In the genomic region with DNA sequence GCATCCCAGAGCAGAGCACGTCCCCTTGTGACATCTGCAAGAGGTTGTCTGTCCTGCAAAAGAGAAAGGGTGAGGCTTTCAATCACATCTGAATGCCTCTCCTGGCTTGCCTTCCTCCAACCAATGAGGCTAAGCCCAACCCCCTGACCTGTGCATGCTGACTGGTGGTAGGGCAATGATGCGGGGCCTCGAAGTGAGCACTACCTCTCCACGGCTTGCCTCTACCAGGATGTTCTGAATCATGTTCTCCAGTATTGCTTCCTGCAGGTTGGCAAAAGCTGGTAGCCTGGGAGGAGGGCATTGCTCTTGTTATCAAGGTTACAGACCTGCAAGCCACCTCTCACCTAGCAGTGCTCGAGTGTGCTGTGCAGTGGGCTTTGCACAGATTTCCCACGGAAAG, we compare ENCODE assay signal across 39 mouse cellular contexts. TPM values are rescaled to one million over a fixed set of nuclear protein-coding genes. Genes with fewer than 3 reads are reported as not detected.
"Had no signal": no experiment of that assay in that cellular context is flagged by ENCODE, and none has a peak within 500 bp of the region (broad histone marks: within the 10 kb centered on the region; RNA-seq: fewer than 3 reads in every experiment).

No protein-coding gene starts in this region.

- ATAC-seq: liver, embryonic 12.5 days; liver, postnatal 0 days; lung, postnatal 0 days; midbrain, embryonic 13.5 days; midbrain, embryonic 16.5 days had no signal

- H3K36me3 ChIP-seq: limb, embryonic 10.5 days; limb, embryonic 12.5 days; limb, embryonic 13.5 days; limb, embryonic 15.5 days; liver, embryonic 12.5 days; liver, embryonic 13.5 days; liver, embryonic 15.5 days; lung, embryonic 15.5 days; midbrain, embryonic 10.5 days; midbrain, embryonic 12.5 days; midbrain, embryonic 13.5 days; neural tube, embryonic 12.5 days had no signal

- H3K4me3 ChIP-seq: limb, embryonic 10.5 days; limb, embryonic 12.5 days; limb, embryonic 13.5 days; limb, embryonic 15.5 days; liver, embryonic 12.5 days; liver, embryonic 13.5 days; liver, embryonic 15.5 days; lung, embryonic 15.5 days; megakaryocyte, embryonic 14.5 days; midbrain, embryonic 10.5 days; midbrain, embryonic 12.5 days; midbrain, embryonic 13.5 days; myocyte; neural tube, embryonic 12.5 days had no signal

- H3K27ac ChIP-seq: limb, embryonic 10.5 days; limb, embryonic 12.5 days; limb, embryonic 13.5 days; limb, embryonic 15.5 days; liver, embryonic 12.5 days; liver, embryonic 13.5 days; liver, embryonic 14.5 days; liver, embryonic 15.5 days; lung, embryonic 15.5 days; macrophage; midbrain, embryonic 10.5 days; midbrain, embryonic 12.5 days; midbrain, embryonic 13.5 days; neural tube, embryonic 12.5 days had no signal

- H3K4me1 ChIP-seq: liver, embryonic 15.5 days; megakaryocyte, embryonic 14.5 days had no signal

- H3K9me3 ChIP-seq: limb, embryonic 10.5 days; limb, embryonic 12.5 days; limb, embryonic 13.5 days; limb, embryonic 15.5 days; liver, embryonic 12.5 days; liver, embryonic 13.5 days; liver, embryonic 15.5 days; lung, embryonic 15.5 days; megakaryocyte, embryonic 14.5 days; midbrain, embryonic 10.5 days; midbrain, embryonic 12.5 days; midbrain, embryonic 13.5 days; neural tube, embryonic 12.5 days had no signal

- H3K4me2 ChIP-seq: limb, embryonic 12.5 days; limb, embryonic 13.5 days; limb, embryonic 15.5 days; liver, embryonic 11.5 days; liver, embryonic 12.5 days; liver, embryonic 13.5 days; liver, embryonic 15.5 days; lung, embryonic 14.5 days; lung, embryonic 15.5 days; midbrain, embryonic 12.5 days; midbrain, embryonic 13.5 days; neural tube, embryonic 12.5 days had no signal

- H3K9ac ChIP-seq: limb, embryonic 12.5 days; limb, embryonic 13.5 days; limb, embryonic 15.5 days; liver, embryonic 12.5 days; liver, embryonic 13.5 days; liver, embryonic 14.5 days; liver, embryonic 15.5 days; liver, postnatal 0 days; lung, embryonic 14.5 days; lung, embryonic 15.5 days; midbrain, embryonic 12.5 days; midbrain, embryonic 13.5 days; neural tube, embryonic 12.5 days had no signal

- DNase-seq: liver, embryonic 13.5 days had no signal

RNA-seq across cellular contexts. Expression of a gene that starts 9.2 kb away (rescaled TPM):
- total RNA-seq: left cerebral cortex, postnatal 10 days; left cerebral cortex, postnatal 25 days; left cerebral cortex, postnatal 4 days; liver, adult 2 months; megakaryocyte progenitor cell, adult 5-6 weeks; megakaryocyte, adult 5-6 weeks; megakaryocyte-erythroid progenitor cell, adult 5-6 weeks; midbrain, postnatal 0 days; monocyte, adult 5-6 weeks had no signal
- polyA plus RNA-seq: limb, embryonic 10.5 days; limb, embryonic 11.5 days; limb, embryonic 12.5 days; limb, embryonic 13.5 days; limb, embryonic 14.5 days; liver, adult 2 months; liver, embryonic 11.5 days; liver, embryonic 12.5 days; liver, embryonic 13.5 days; liver, embryonic 14.5 days; liver, embryonic 15.5 days; liver, embryonic 16.5 days; liver, postnatal 0 days; lung, adult 2 months; lung, embryonic 14.5 days; lung, embryonic 15.5 days; lung, embryonic 16.5 days; lung, postnatal 0 days; macrophage; midbrain, embryonic 10.5 days; midbrain, embryonic 12.5 days; midbrain, embryonic 14.5 days; myocyte; neural tube, embryonic 11.5 days; neural tube, embryonic 12.5 days had no signal

RNA-seq across cellular contexts. Expression of a gene that starts 17.0 kb away (rescaled TPM):
- total RNA-seq: left cerebral cortex, postnatal 10 days; left cerebral cortex, postnatal 14 days; left cerebral cortex, postnatal 25 days; left cerebral cortex, postnatal 36 days; left cerebral cortex, postnatal 4 days; liver, adult 2 months; megakaryocyte progenitor cell, adult 5-6 weeks; megakaryocyte, adult 5-6 weeks; megakaryocyte-erythroid progenitor cell, adult 5-6 weeks; monocyte, adult 5-6 weeks had no signal
- polyA plus RNA-seq: limb, embryonic 10.5 days; limb, embryonic 11.5 days; liver, adult 2 months; liver, embryonic 16.5 days; lung, adult 2 months; lung, embryonic 14.5 days; lung, embryonic 15.5 days; lung, embryonic 16.5 days; lung, postnatal 0 days; macrophage; midbrain, embryonic 10.5 days; myocyte; neural tube, embryonic 11.5 days; neural tube, embryonic 12.5 days had no signal

RNA-seq across cellular contexts. Expression of a gene that starts 33.2 kb away (rescaled TPM):
- total RNA-seq: liver, adult 2 months; megakaryocyte progenitor cell, adult 5-6 weeks; megakaryocyte, adult 5-6 weeks; megakaryocyte-erythroid progenitor cell, adult 5-6 weeks; monocyte, adult 5-6 weeks had no signal
- polyA plus RNA-seq: limb, embryonic 10.5 days; limb, embryonic 11.5 days; limb, embryonic 12.5 days; limb, embryonic 13.5 days; limb, embryonic 14.5 days; limb, embryonic 15.5 days; liver, adult 2 months; liver, embryonic 11.5 days; liver, embryonic 12.5 days; liver, embryonic 13.5 days; liver, embryonic 15.5 days; liver, embryonic 16.5 days; liver, postnatal 0 days; macrophage; myocyte had no signal

RNA-seq across cellular contexts. Expression of a gene that starts 47.5 kb away (rescaled TPM):
- total RNA-seq: liver, adult 2 months; megakaryocyte progenitor cell, adult 5-6 weeks; megakaryocyte, adult 5-6 weeks; megakaryocyte-erythroid progenitor cell, adult 5-6 weeks; monocyte, adult 5-6 weeks had no signal
- polyA plus RNA-seq: limb, embryonic 10.5 days; limb, embryonic 11.5 days; limb, embryonic 12.5 days; limb, embryonic 15.5 days; liver, adult 2 months; liver, embryonic 12.5 days; liver, embryonic 13.5 days; liver, embryonic 15.5 days; liver, embryonic 16.5 days; liver, postnatal 0 days; lung, embryonic 14.5 days; lung, embryonic 15.5 days; lung, embryonic 16.5 days; lung, postnatal 0 days; macrophage had no signal

RNA-seq across cellular contexts. Expression of a gene that starts 49.3 kb away (rescaled TPM):
- total RNA-seq: megakaryocyte-erythroid progenitor cell, adult 5-6 weeks; monocyte, adult 5-6 weeks had no signal
- polyA plus RNA-seq: neural tube, embryonic 11.5 days had no signal
